Mouse (Mus musculus) heart, embryonic 14.5 days (tissue): Measurements from ENCODE around the gene Polr3b. TPM values are rescaled to one million over a fixed set of nuclear protein-coding genes. Genes with fewer than 3 reads are reported as not detected.

Experiments used
- ATAC-seq: fragments of 200-750 bp; cut with Nextera tagmentation; 2 replicates; pipeline ENCODE4 v1.8.0; 2017; ENCODE audit warnings: low read depth, moderate TSS enrichment; ENCODE audit not compliant: insufficient number of reproducible peaks, insufficient read depth, low FRiP score
- H3K27ac ChIP-seq, 2 experiments: fragments of 200-500 bp in 1 of 2; fragments of 300-500 bp in 1 of 2; sonication (generic) in 1 of 2; replicated peaks in 1 of 2; 2 replicates each; pipeline ENCODE4 v1.5.1; 2012 to 2014; ENCODE audit warnings: low read depth in 2 of 2, low read length in 2 of 2, control low read depth in 1 of 2, mild to moderate bottlenecking in 1 of 2, mixed read lengths in 1 of 2; ENCODE audit not compliant: control insufficient read depth in 1 of 2, insufficient read depth in 1 of 2
- H3K27me3 ChIP-seq: fragments of 300-500 bp; sonication (generic); 2 replicates; pipeline ENCODE4 v1.6.1; 2014; ENCODE audit warnings: mild to moderate bottlenecking, low read length, control low read depth; ENCODE audit not compliant: control insufficient read depth, insufficient read depth
- H3K36me3 ChIP-seq: fragments of 300-500 bp; sonication (generic); 2 replicates; pipeline ENCODE4 v1.6.1; 2014; ENCODE audit warnings: mild to moderate bottlenecking, control low read depth, low read length, mixed read lengths; ENCODE audit not compliant: control insufficient read depth, insufficient read depth
- H3K4me1 ChIP-seq, 2 experiments: fragments of 200-500 bp in 1 of 2; fragments of 300-500 bp in 1 of 2; sonication (generic) in 1 of 2; 2 replicates each; pipeline ENCODE4 v1.6.1; 2012 to 2014; ENCODE audit warnings: low read length in 2 of 2, control low read depth in 1 of 2, mixed read lengths in 1 of 2; ENCODE audit not compliant: control insufficient read depth in 2 of 2, insufficient read depth in 2 of 2
- H3K4me2 ChIP-seq: fragments of 300-500 bp; sonication (generic); 2 replicates; pipeline ENCODE4 v1.6.1; 2014; ENCODE audit warnings: mild to moderate bottlenecking, low read length
- H3K4me3 ChIP-seq, 2 experiments: fragments of 200-500 bp in 1 of 2; fragments of 300-500 bp in 1 of 2; sonication (generic) in 1 of 2; 2 replicates each; pipeline ENCODE4 v1.5.1; 2012 to 2014; ENCODE audit warnings: low read length in 2 of 2, mild to moderate bottlenecking in 2 of 2, control low read depth in 1 of 2, low read depth in 1 of 2, moderate library complexity in 1 of 2; ENCODE audit not compliant: control insufficient read depth in 1 of 2, insufficient read depth in 1 of 2
- H3K9ac ChIP-seq: fragments of 300-500 bp; sonication (generic); 2 replicates; pipeline ENCODE4 v1.6.1; 2014; ENCODE audit warnings: mild to moderate bottlenecking, low read length
- H3K9me3 ChIP-seq: fragments of 300-500 bp; sonication (generic); 2 replicates; pipeline ENCODE4 v1.6.1; 2016; ENCODE audit warnings: low read length, control low read depth; ENCODE audit not compliant: control insufficient read depth
- WGBS: fragments of 180-500 bp; shearing (Covaris S2); extraction: QIAGEN DNeasy Blood & Tissue Kit; methylation state at CpG from one replicate; pipeline ENCODE4 v1.1.7; 2014; 5-methylcytosine and 5-hydroxymethylcytosine counted together
- polyA plus RNA-seq: library from polyadenylated mRNA; unstranded; fragments of >200 nt; fragmentation: Nextera tagmentation; extraction: Ambion mirVana; gene quantifications from 2 replicates; pipeline ENCODE4 v1.2.1, GENCODE M21; 2014

The Polr3b gene
- polyA plus RNA-seq, 1 experiment from 2014 or later = 12.9 TPM

DNA sequence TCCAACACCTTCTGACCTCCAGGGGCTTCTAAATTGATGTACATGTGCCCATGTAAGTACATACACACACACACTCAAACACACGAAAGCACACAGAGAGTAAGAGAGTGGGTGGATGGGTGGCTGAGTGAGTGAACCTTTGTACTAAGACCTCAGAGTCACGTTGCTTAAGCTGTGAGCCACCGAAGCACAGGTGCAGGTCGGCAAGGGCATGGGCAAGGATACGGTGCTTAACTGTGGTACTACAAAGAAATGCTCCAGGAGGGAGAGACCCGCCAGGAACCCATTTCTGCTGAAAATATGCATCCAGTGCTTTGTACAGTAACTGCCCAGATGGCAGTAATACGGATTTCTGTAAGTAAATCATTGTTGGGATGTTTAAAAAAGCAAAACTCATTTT, 93.5 kb downstream of the Polr3b start:
- H3K27me3 ChIP-seq = no peaks in the 10 kb centered on the region
- peaks cover 48% of the 10 kb centered on the region for H3K36me3 ChIP-seq
- H3K27ac ChIP-seq = no peak overlapping the region
- no peaks in the 10 kb centered on the region for H3K9me3 ChIP-seq
- ATAC-seq = no peak
- H3K4me2 ChIP-seq = no peak overlapping the region
- 88% methylated on average over 7 of the region's 7 CpGs for WGBS
- H3K9ac ChIP-seq = no peak overlapping the region
- peaks cover 16 to 23% of the 10 kb centered on the region in 2 experiments for H3K4me1 ChIP-seq
- H3K4me3 ChIP-seq = no peak overlapping the region

DNA sequence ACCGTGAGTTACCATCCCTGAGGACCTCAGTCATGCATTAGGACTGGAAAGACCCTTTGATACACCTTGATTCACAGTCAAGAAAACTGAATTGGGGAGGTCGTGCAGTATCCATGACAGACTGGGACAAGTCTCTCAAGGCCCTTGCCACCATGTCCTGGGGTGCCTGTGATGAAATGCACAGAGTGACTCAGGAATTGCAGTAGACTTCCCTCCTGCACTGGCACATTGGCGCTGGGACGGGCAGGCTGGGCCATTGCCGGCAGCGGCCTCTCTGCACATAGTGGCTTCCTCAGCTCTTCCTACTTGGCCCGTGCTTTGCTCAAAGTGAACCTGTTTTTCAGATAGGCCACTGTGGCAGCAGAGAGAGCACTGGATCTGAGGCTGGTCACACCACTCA, 94.5 kb downstream of the Polr3b start:
- no peaks in the 10 kb centered on the region for H3K27me3 ChIP-seq
- H3K4me2 ChIP-seq = no peak overlapping the region
- whole genome bisulfite sequencing = 91% methylated on average over 7 of the region's 7 CpGs
- ATAC-seq = no peak
- no peak overlapping the region for H3K9ac ChIP-seq
- H3K4me1 ChIP-seq = peaks cover 14 to 23% of the 10 kb centered on the region in 2 experiments
- H3K9me3 ChIP-seq = no peaks in the 10 kb centered on the region
- no peak overlapping the region for H3K4me3 ChIP-seq
- no peak overlapping the region for H3K27ac ChIP-seq
- peaks cover 58% of the 10 kb centered on the region for H3K36me3 ChIP-seq

DNA sequence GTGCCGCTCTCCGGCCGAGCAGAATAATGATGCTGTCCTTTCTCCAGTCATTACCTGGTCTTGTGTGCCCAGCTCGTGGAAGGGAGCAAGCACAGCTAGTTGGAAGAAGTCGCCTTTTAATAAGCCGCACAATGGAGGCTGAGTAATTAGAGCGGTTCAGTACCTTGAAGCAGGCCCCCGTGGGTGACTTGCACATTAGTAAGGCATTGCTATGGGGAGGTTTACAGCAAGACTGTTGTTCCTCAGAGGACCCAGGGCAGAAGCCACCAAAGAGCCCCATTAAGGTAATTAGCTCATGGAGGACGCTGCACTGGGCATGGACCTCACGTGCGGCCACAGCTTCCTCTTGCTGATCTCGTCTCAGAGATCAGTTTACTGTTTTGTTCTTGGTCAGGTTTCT, 100.6 kb downstream of the Polr3b start:
- no peak for ATAC-seq
- no peak overlapping the region for H3K4me2 ChIP-seq
- H3K27me3 ChIP-seq = no peaks in the 10 kb centered on the region
- no peak overlapping the region for H3K27ac ChIP-seq
- H3K4me1 ChIP-seq = no peaks in the 10 kb centered on the region
- H3K9me3 ChIP-seq = no peaks in the 10 kb centered on the region
- H3K36me3 ChIP-seq = peaks cover 52% of the 10 kb centered on the region
- no peak overlapping the region for H3K4me3 ChIP-seq
- 89% methylated on average over 12 of the region's 12 CpGs for WGBS
- H3K9ac ChIP-seq = no peak overlapping the region

DNA sequence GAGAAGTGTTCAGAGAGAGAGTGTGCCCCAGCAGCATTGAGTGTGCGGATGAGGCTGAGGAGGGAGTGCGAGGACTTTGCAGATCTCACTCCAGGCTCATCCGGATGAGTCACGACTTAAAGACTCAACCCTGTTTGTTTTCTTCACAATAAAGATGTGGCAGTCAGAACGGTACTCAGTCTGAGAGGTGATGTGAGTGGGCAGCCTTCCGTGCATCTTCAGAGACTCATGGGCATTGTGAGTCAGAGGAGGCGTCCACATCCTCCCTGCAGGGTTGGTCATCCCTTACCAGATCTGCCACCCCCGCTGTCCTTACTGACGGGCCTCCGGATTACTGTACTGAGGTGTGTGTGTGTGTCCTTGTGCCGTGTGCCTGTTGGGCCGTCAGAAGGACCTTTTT, 104.9 kb downstream of the Polr3b start:
- H3K27ac ChIP-seq = no peak overlapping the region
- WGBS = 86% methylated on average over 12 of the region's 12 CpGs
- H3K4me3 ChIP-seq = no peak overlapping the region
- no peak for ATAC-seq
- H3K36me3 ChIP-seq = peaks cover 29% of the 10 kb centered on the region
- H3K9ac ChIP-seq = no peak overlapping the region
- H3K9me3 ChIP-seq = no peaks in the 10 kb centered on the region
- no peaks in the 10 kb centered on the region for H3K27me3 ChIP-seq
- H3K4me1 ChIP-seq = no peaks in the 10 kb centered on the region
- H3K4me2 ChIP-seq = no peak overlapping the region

DNA sequence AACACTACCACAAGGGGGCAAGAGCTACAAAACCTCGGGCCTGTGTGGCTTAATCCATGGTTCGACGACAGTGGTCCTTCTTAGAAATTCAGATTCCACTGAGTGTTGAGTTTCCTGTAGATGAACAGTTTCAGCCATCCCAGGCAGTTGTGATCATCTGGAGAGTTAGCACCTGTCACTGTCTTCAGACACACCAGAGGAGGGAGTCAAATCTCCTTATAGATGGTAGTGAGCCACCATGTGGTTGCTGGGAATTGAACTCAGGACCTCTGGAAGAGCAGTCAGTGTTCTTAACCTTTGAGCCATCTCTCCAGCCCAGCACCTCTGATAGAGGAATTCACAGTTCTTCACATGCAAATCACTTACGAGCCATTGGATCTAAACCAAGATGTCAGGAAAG, 105.7 kb downstream of the Polr3b start:
- Histone ChIP-seq H3K4me2 (no peak overlapping the region), H3K4me3 (no peak overlapping the region), H3K9me3 (no peaks in the 10 kb centered on the region), H3K4me1 (no peaks in the 10 kb centered on the region), H3K27ac (no peak overlapping the region), H3K36me3 (peaks cover 23% of the 10 kb centered on the region), H3K27me3 (no peaks in the 10 kb centered on the region), H3K9ac (no peak overlapping the region)
- WGBS = 82% methylated on average over 4 of the region's 4 CpGs
- ATAC-seq = no peak

DNA sequence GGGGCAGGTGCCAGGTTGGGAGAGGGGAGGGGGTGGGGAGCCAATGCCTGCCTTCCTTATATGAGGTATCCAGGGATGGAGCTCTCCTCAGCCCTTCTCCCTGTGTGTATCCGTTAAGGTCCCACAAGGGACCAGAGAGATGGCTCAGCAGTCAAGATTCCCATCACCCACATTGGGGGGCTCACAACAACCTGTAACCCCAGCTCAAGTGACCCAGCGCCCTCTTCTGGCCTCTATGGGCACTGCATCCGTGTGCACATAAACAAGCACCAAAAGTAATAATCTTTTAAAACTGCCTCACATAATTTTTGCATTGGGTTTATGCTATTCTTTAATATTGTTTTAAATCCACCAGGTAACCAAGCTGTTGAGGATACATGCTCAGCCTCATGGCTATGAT, 108.0 kb downstream of the Polr3b start:
- no peak overlapping the region for H3K4me2 ChIP-seq
- no peak overlapping the region for H3K9ac ChIP-seq
- peaks cover 3 to 11% of the 10 kb centered on the region in 2 experiments; a peak in 2 of 4 replicates for H3K4me1 ChIP-seq
- H3K27me3 ChIP-seq = no peaks in the 10 kb centered on the region
- 75% methylated on average over 3 of the region's 3 CpGs for WGBS
- H3K9me3 ChIP-seq = no peaks in the 10 kb centered on the region
- H3K27ac ChIP-seq = no peak overlapping the region
- ATAC-seq = no peak
- no peak overlapping the region for H3K4me3 ChIP-seq
- H3K36me3 ChIP-seq = peaks cover 20% of the 10 kb centered on the region

DNA sequence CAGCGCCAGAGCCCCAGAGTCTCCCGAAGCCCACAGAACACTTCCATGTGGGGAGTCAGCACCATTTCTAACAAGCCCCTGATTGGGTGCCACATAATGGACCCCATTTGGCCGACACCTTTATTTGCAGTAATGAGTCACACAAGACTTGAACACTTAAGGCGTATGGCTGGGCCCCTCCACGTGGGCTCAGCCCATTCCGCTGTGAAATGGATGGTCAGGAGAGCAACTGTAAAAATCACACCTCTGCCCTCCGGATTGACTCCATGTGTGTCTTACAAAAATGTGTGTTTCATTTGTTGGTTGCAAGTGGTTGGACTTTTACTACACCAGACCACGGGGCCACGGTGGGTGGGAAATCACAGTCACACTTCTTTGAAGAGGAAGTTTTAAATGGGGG, 108.9 kb downstream of the Polr3b start:
- Histone ChIP-seq H3K4me1 (peaks cover 3 to 11% of the 10 kb centered on the region in 2 experiments; a peak in 2 of 4 replicates), H3K36me3 (peaks cover 11% of the 10 kb centered on the region), H3K9ac (no peak overlapping the region), H3K27ac (no peak overlapping the region), H3K9me3 (no peaks in the 10 kb centered on the region), H3K4me3 (no peak overlapping the region), H3K27me3 (no peaks in the 10 kb centered on the region), H3K4me2 (no peak overlapping the region)
- no peak for ATAC-seq
- WGBS = 85% methylated on average over 9 of the region's 9 CpGs

DNA sequence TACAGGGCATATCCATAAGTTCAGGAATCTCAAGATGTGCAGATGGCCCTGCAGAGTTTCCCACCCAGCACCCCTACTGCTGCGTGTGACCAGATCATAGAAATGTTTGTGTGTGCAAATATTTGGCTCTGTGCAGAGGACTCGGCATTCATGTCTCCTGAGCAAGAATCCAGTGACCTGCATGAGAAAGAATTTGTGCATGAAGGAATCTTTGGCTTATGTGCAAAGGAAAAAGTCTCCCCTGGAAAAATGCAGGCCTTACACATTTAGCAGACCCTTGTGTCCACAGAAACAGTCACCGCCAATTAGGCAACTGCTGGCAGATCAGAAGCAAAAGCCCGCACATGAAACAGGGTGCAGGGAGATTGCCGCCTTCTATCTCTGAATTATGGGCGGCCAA, 111.4 kb downstream of the Polr3b start:
- Histone ChIP-seq H3K27me3 (no peaks in the 10 kb centered on the region), H3K36me3 (no peaks in the 10 kb centered on the region), H3K4me2 (no peak overlapping the region), H3K4me3 (no peak overlapping the region), H3K27ac (no peak overlapping the region), H3K4me1 (peaks cover 3 to 11% of the 10 kb centered on the region in 2 experiments; a peak in 2 of 4 replicates), H3K9me3 (no peaks in the 10 kb centered on the region), H3K9ac (no peak overlapping the region)
- no peak for ATAC-seq
- WGBS = 43% methylated on average over 6 of the region's 6 CpGs
